Mouse (Mus musculus): ENCODE data around the gene Angpt4. TPM values are rescaled to one million over a fixed set of nuclear protein-coding genes. Genes with fewer than 3 reads are reported as not detected.

The Angpt4 gene
- polyA plus RNA-seq, 1 experiment from 2014 or later, result 0.27 TPM

GRCm38 (mm10) chr2:151895911-151896310 lies 15.1 kb upstream of the Angpt4 start:
- no peak overlapping the region for H3K4me3 ChIP-seq
- 82% methylated on average over 5 of the region's 5 CpGs for WGBS
- DNase-seq (ENCODE audit: low spot score), result no peak
- no peaks in the 10 kb centered on the region for H3K9me3 ChIP-seq
- no peaks in the 10 kb centered on the region for H3K27me3 ChIP-seq (replicated peaks; ENCODE audit: low read depth, poor library complexity, severe bottlenecking)
- H3K36me3 ChIP-seq (replicated peaks), result no peaks in the 10 kb centered on the region
- H3K4me1 ChIP-seq, result peaks cover 33% of the 10 kb centered on the region
- no peak overlapping the region for H3K27ac ChIP-seq (replicated peaks)

- Histone ChIP-seq H3K4me3 (no peak overlapping the region), H3K9me3 (no peaks in the 10 kb centered on the region), H3K27me3 (replicated peaks; ENCODE audit: low read depth, poor library complexity, severe bottlenecking) (no peaks in the 10 kb centered on the region), H3K36me3 (replicated peaks) (no peaks in the 10 kb centered on the region), H3K4me1 (peaks cover 18% of the 10 kb centered on the region), H3K27ac (replicated peaks) (no peak overlapping the region)
- DNase-seq (ENCODE audit: low spot score), result no peak
- 76% methylated on average over 1 of the region's 1 CpGs for WGBS
These were observed 12.9 kb upstream of the Angpt4 start for GRCm38 (mm10) chr2:151898106-151898505.

GRCm38 (mm10) chr2:151900845-151901244 lies 10.2 kb upstream of the Angpt4 start:
- Histone ChIP-seq H3K4me3 (no peak overlapping the region), H3K27me3 (replicated peaks; ENCODE audit: low read depth, poor library complexity, severe bottlenecking) (no peaks in the 10 kb centered on the region), H3K4me1 (peaks cover 14% of the 10 kb centered on the region), H3K27ac (replicated peaks) (no peak overlapping the region), H3K36me3 (replicated peaks) (no peaks in the 10 kb centered on the region), H3K9me3 (no peaks in the 10 kb centered on the region)
- DNase-seq (ENCODE audit: low spot score), result no peak
- 64% methylated on average over 4 of the region's 4 CpGs for WGBS

- WGBS, result 83% methylated on average over 6 of the region's 6 CpGs
- Histone ChIP-seq H3K36me3 (replicated peaks) (no peaks in the 10 kb centered on the region), H3K4me1 (peaks cover 14% of the 10 kb centered on the region), H3K27me3 (replicated peaks; ENCODE audit: low read depth, poor library complexity, severe bottlenecking) (no peaks in the 10 kb centered on the region), H3K27ac (replicated peaks) (no peak overlapping the region; the same call in 1 of the 2 replicates), H3K4me3 (no peak overlapping the region), H3K9me3 (no peaks in the 10 kb centered on the region)
- DNase-seq (ENCODE audit: low spot score), result no peak
These were observed 7.7 kb upstream of the Angpt4 start for GRCm38 (mm10) chr2:151903267-151903666.

GRCm38 (mm10) chr2:151903933-151904332 lies 7.1 kb upstream of the Angpt4 start:
- H3K27me3 ChIP-seq (replicated peaks; ENCODE audit: low read depth, poor library complexity, severe bottlenecking), result no peaks in the 10 kb centered on the region
- H3K4me1 ChIP-seq, result peaks cover 14% of the 10 kb centered on the region
- WGBS, result 58% methylated on average over 4 of the region's 4 CpGs
- no peak overlapping the region; the same call in 1 of the 2 replicates for H3K27ac ChIP-seq (replicated peaks)
- no peak for DNase-seq (ENCODE audit: low spot score)
- no peaks in the 10 kb centered on the region for H3K36me3 ChIP-seq (replicated peaks)
- H3K4me3 ChIP-seq, result no peak overlapping the region
- H3K9me3 ChIP-seq, result no peaks in the 10 kb centered on the region

- no peak for DNase-seq (ENCODE audit: low spot score)
- peaks cover 14% of the 10 kb centered on the region for H3K4me1 ChIP-seq
- 65% methylated on average over 3 of the region's 3 CpGs for WGBS
- H3K9me3 ChIP-seq, result no peaks in the 10 kb centered on the region
- H3K4me3 ChIP-seq, result no peak overlapping the region
- no peaks in the 10 kb centered on the region for H3K27me3 ChIP-seq (replicated peaks; ENCODE audit: low read depth, poor library complexity, severe bottlenecking)
- H3K36me3 ChIP-seq (replicated peaks), result no peaks in the 10 kb centered on the region
- peak overlapping the region; percentile 70 for H3K27ac ChIP-seq (replicated peaks)
These were observed 6.4 kb upstream of the Angpt4 start for GRCm38 (mm10) chr2:151904636-151905035.

GRCm38 (mm10) chr2:151907020-151907419 lies 4.0 kb upstream of the Angpt4 start:
- no peak for DNase-seq (ENCODE audit: low spot score)
- H3K9me3 ChIP-seq, result no peaks in the 10 kb centered on the region
- no peaks in the 10 kb centered on the region for H3K36me3 ChIP-seq (replicated peaks)
- H3K4me3 ChIP-seq, result no peak overlapping the region
- H3K27me3 ChIP-seq (replicated peaks; ENCODE audit: low read depth, poor library complexity, severe bottlenecking), result no peaks in the 10 kb centered on the region
- no peak overlapping the region for H3K27ac ChIP-seq (replicated peaks)
- WGBS, result 70% methylated on average over 2 of the region's 2 CpGs
- peaks cover 38% of the 10 kb centered on the region for H3K4me1 ChIP-seq

GRCm38 (mm10) chr2:151909386-151909785 lies 1.6 kb upstream of the Angpt4 start:
- WGBS, result 76% methylated on average over 3 of the region's 3 CpGs
- peaks cover 34% of the 10 kb centered on the region for H3K4me1 ChIP-seq
- DNase-seq (ENCODE audit: low spot score), result no peak
- no peaks in the 10 kb centered on the region for H3K9me3 ChIP-seq
- no peaks in the 10 kb centered on the region for H3K36me3 ChIP-seq (replicated peaks)
- H3K27ac ChIP-seq (replicated peaks), result no peak overlapping the region
- no peak overlapping the region for H3K4me3 ChIP-seq
- no peaks in the 10 kb centered on the region for H3K27me3 ChIP-seq (replicated peaks; ENCODE audit: low read depth, poor library complexity, severe bottlenecking)

GRCm38 (mm10) chr2:151910498-151910897 lies 512 bp upstream of the Angpt4 start:
- H3K27ac ChIP-seq (replicated peaks), result peak overlapping the region; percentile 78

GRCm38 (mm10) chr2:151911751-151912150 lies 741 bp downstream of the Angpt4 start:
- no peak overlapping the region for H3K4me3 ChIP-seq

More at GRCm38 (mm10) chr2:151910498-151910897, 512 bp upstream of the Angpt4 start:
- WGBS, result 53% methylated on average over 5 of the region's 5 CpGs
- H3K4me3 ChIP-seq, result no peak overlapping the region
- H3K4me1 ChIP-seq, result peaks cover 31% of the 10 kb centered on the region
- H3K27me3 ChIP-seq (replicated peaks; ENCODE audit: low read depth, poor library complexity, severe bottlenecking), result no peaks in the 10 kb centered on the region
- no peak for DNase-seq (ENCODE audit: low spot score)
- no peaks in the 10 kb centered on the region for H3K9me3 ChIP-seq
- no peaks in the 10 kb centered on the region for H3K36me3 ChIP-seq (replicated peaks)

GRCm38 (mm10) chr2:151914120-151914519 lies 3.1 kb downstream of the Angpt4 start:
- Histone ChIP-seq H3K9me3 (no peaks in the 10 kb centered on the region), H3K36me3 (replicated peaks) (no peaks in the 10 kb centered on the region), H3K27me3 (replicated peaks; ENCODE audit: low read depth, poor library complexity, severe bottlenecking) (no peaks in the 10 kb centered on the region), H3K27ac (replicated peaks) (no peak overlapping the region), H3K4me3 (no peak overlapping the region), H3K4me1 (peaks cover 55% of the 10 kb centered on the region)
- 79% methylated on average over 5 of the region's 5 CpGs for WGBS
- no peak for DNase-seq (ENCODE audit: low spot score)

More at GRCm38 (mm10) chr2:151911751-151912150, 741 bp downstream of the Angpt4 start:
- Histone ChIP-seq H3K27me3 (replicated peaks; ENCODE audit: low read depth, poor library complexity, severe bottlenecking) (no peaks in the 10 kb centered on the region), H3K36me3 (replicated peaks) (no peaks in the 10 kb centered on the region), H3K27ac (replicated peaks) (peak overlapping the region; percentile 78; the same call in 1 of the 2 replicates), H3K4me1 (peaks cover 44% of the 10 kb centered on the region), H3K9me3 (no peaks in the 10 kb centered on the region)
- DNase-seq (ENCODE audit: low spot score), result no peak
- WGBS, result 78% methylated on average over 3 of the region's 3 CpGs

GRCm38 (mm10) chr2:151915111-151915510 lies 4.1 kb downstream of the Angpt4 start:
- no peak overlapping the region for H3K27ac ChIP-seq (replicated peaks)
- H3K4me3 ChIP-seq, result no peak overlapping the region
- no peaks in the 10 kb centered on the region for H3K27me3 ChIP-seq (replicated peaks; ENCODE audit: low read depth, poor library complexity, severe bottlenecking)
- H3K36me3 ChIP-seq (replicated peaks), result no peaks in the 10 kb centered on the region
- WGBS, result 41% methylated on average over 2 of the region's 2 CpGs
- no peak for DNase-seq (ENCODE audit: low spot score)
- H3K4me1 ChIP-seq, result peaks cover 59% of the 10 kb centered on the region
- no peaks in the 10 kb centered on the region for H3K9me3 ChIP-seq

GRCm38 (mm10) chr2:151916061-151916831 lies 5.2 kb downstream of the Angpt4 start:
- Histone ChIP-seq H3K4me3 (no peak overlapping the region), H3K27me3 (replicated peaks; ENCODE audit: low read depth, poor library complexity, severe bottlenecking) (no peaks in the 10 kb centered on the region), H3K36me3 (replicated peaks) (no peaks in the 10 kb centered on the region), H3K27ac (replicated peaks) (peak overlapping the region; percentile 55), H3K4me1 (peaks cover 59% of the 10 kb centered on the region), H3K9me3 (no peaks in the 10 kb centered on the region)
- DNase-seq (ENCODE audit: low spot score), result peak; percentile 35
- WGBS, result 69% methylated on average over 13 of the region's 13 CpGs

Data from embryonic facial prominence, embryonic 10.5 days (tissue).